Mouse (Mus musculus) ES-E14 (cell line): ENCODE results near the gene Zfand4.

Experiments used
- CHD2 ChIP-seq: IDR thresholded peaks from 2 replicates; pipeline ENCODE4 v1.6.1; 2014; ENCODE audit warnings: mild to moderate bottlenecking, low read depth, low read length, inconsistent platforms
- HCFC1 ChIP-seq: IDR thresholded peaks from 2 replicates; pipeline ENCODE4 v1.6.1; 2012; ENCODE audit warnings: low read length, inconsistent platforms, borderline replicate concordance; ENCODE audit not compliant: insufficient read depth
- MAFK ChIP-seq: IDR thresholded peaks from 2 replicates; pipeline ENCODE4 v1.6.1; 2014; ENCODE audit warnings: mild to moderate bottlenecking, low read depth, low read length, inconsistent platforms; ENCODE audit not compliant: insufficient read depth
- ZC3H11A ChIP-seq: IDR thresholded peaks from 2 replicates; pipeline ENCODE4 v1.6.1; 2012; ENCODE audit warnings: low read depth, mild to moderate bottlenecking, inconsistent platforms, low read length, borderline replicate concordance
- ZNF384 ChIP-seq: IDR thresholded peaks from 2 replicates; pipeline ENCODE4 v1.6.1; 2012; ENCODE audit warnings: low read depth, low read length, inconsistent platforms

GRCm38 (mm10) chr6:116351534-116351933 is 87.5 kb downstream of the Zfand4 start:
- TF ChIP-seq ZNF384 (no peak), HCFC1 (no peak), ZC3H11A (no peak), CHD2 (no peak), MAFK (no peak)
